Mouse (Mus musculus) lung, adult 18-20 months (tissue): ENCODE data around the gene F8.

Experiments used
- DNase-seq, 2 experiments: peaks; one replicate each; pipeline ENCODE4 v3.0.0; 2022; ENCODE audit warnings: mixed read lengths in 2 of 2

The F8 gene

DNA sequence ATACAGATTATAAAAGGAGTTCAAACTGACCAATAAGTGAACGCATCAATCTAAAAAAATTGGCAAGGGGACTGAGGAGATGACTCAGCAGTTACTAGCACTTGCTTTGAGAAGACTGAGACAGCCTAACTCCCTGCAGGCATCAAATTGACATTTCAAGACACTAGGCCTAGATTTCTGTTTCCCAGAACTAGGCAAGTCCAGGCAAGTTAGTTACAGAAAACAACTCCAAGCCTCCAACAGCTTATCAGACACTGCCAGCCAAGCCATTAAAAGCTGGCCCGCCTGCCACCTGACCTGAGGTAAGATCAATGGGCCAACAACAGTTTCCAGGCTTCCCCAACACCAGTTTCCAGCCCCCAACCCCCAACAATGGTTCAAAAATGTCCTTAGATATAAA is 244.7 kb downstream of the F8 start:
- no peak for DNase-seq

DNA sequence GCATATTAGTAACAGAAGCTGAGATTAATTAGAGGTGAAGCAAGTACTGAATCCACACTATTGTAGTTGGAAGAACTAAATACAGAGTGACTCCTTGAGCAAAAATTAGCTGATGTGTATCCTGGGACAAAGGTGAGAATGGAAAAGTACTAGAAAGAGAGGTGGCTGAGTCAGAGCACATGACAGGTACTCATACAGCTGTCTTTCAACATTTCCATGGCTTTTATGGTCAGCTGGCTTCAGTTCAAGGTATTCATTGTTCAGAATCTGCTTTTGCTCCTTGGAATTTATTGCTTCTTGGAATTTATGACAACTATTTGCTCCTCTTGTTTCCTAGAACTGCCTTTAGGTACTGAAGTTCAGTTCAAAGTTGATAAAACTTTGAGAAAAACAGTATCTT is 245.5 kb downstream of the F8 start:
- DNase-seq, result no peak

DNA sequence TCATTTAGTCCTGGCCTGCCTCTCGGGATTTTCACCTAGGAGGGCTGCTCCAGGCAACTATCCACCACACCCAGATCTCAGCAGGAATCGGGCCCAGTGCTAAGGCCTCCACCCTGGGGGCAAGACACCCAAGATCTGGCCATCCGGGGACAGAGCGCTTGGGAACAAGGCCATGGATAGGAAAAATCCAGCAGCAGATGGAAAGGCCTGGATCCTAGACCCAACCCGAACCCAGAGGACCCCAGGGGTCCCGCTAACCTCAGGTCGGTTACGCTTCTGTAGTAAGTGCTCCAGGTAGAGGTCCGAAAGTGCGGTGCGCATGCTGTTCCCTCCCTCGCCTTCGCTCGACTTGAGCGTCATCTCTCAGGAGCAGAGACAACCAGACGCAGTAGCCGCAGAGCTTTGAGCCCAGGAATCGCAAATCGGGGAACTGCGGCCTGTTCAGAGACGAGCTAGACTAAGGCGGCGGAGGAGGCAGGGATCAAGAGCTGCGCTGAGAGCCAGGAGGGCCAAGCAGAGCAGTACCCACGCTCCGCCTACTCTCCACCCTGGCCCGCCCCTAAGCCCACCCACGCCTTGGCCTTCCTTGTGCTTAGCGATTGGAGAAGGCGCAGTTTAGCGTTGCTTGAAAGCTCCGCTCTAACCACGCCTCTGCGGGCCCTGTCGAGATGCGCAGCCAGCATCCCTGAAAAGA is 251.8 kb downstream of the F8 start, which contains the start of gene Mpp1:
Gene Mpp1 (minus strand): TSS at position 550 of the 694 bp plus-strand sequence.
- DNase-seq, result peak; percentile 85 to 89

DNA sequence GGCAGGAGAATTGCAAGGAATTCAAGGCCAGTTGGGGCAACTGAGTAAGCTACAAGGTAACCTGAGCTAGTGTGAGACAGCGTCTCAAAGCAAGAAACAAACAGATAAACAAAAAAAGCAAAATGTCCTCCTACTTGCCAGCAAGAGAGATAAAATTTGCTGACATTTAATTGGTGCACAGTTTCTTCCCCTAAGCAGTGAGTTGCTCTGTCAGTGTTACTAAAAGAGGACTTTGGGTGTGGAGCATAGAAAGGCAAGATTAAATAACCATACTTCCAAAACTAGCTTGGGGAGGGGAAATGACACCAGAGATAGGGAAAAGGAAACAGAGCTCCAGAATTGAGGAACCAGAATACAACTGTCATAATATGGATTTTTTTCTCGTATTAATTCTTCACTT is 252.9 kb downstream of the F8 start:
- no peak for DNase-seq

DNA sequence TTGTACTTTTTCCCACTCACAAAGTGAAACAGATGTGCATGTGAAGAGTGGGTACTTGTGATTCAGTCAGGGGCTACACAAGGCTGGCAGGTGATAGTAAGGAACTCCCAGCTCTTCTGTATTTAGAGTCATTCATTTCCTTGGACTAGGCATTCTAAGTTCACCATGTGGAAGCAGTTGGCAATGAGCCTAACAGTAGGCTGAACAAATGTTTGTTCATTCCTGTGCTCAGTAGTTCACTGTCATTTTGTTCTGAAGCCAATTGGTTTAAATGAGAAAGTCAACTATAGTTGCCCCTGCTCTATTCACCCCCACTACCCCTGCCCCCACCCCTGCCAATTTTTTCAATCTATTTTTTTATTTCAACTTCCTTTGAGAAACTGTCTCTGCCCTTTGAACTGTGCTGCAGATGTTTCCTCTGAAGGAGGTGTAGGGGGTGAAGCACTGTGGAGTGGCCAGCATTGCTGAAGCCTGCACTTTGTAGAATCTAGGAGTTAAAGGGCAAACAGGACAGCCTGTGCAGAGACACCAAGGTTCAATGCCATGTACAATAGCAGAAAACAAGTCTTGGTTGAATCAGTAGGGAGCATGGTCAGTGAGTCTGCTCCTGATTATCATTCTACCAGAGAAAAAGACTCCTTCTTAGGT is 254.0 kb downstream of the F8 start:
- DNase-seq, result peak in 1 of 2 experiments; percentile 19

DNA sequence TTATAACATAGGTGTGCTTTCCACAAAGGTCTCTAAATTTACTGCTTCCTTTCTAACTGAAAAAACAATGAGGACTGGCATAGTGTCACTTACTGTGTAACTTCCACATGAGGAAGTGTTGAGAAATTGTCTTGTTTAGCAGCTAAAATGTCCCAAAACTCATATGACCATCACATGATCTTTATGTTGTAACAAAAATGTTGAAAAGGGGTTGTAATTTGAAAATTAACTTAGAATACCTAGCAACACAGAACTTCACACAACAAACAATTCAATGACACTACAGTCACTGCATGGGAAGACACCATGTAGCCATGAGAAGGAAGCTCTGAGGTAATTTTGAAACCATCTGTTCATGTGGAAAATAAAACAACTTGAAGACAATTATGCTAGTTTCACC is 255.5 kb downstream of the F8 start:
- DNase-seq, result no peak

DNA sequence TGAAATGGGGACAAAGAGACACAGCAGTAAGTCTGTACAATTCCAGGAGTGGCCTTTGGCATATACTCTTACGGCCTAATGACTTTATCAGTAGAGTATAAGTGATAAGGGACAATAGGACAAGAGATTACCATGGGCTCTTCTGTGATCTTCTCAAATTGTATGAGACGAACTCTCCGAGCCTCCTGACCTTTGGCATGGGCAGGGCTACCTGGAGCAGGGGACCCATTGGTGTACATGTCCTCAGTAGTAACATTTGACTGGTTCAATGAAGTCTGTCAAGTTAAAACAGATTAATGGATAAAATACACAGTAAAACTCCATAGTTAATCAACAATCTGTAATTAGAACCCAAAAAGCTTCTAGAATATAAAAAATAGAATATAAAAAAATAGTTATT is 256.8 kb downstream of the F8 start:
- no peak for DNase-seq
